Mouse (Mus musculus) midbrain, embryonic 12.5 days (tissue): ENCODE data around the gene Wfs1. TPM values are rescaled to one million over a fixed set of nuclear protein-coding genes. Genes with fewer than 3 reads are reported as not detected.

Experiments
- ATAC-seq: fragments of 200-750 bp; cut with Nextera tagmentation; 2 replicates; pipeline ENCODE4 v1.8.0; 2017; ENCODE audit warnings: low read depth, moderate TSS enrichment, moderate library complexity; ENCODE audit not compliant: low FRiP score
- H3K27ac ChIP-seq: fragments of 300-500 bp; sonication (generic); replicated peaks from 2 replicates; pipeline ENCODE4 v1.5.1; 2016; ENCODE audit warnings: mild to moderate bottlenecking
- H3K27me3 ChIP-seq: fragments of 300-500 bp; sonication (generic); 2 replicates; pipeline ENCODE4 v1.6.1; 2016; ENCODE audit warnings: mild to moderate bottlenecking
- H3K36me3 ChIP-seq: fragments of 300-500 bp; sonication (generic); 2 replicates; pipeline ENCODE4 v1.6.1; 2016
- H3K4me1 ChIP-seq: fragments of 300-500 bp; sonication (generic); 2 replicates; pipeline ENCODE4 v1.6.1; 2016
- H3K4me2 ChIP-seq: fragments of 300-500 bp; sonication (generic); replicated peaks from 2 replicates; pipeline ENCODE4 v1.6.1; 2016; ENCODE audit warnings: mild to moderate bottlenecking, moderate library complexity
- H3K4me3 ChIP-seq: fragments of 300-500 bp; sonication (generic); 2 replicates; pipeline ENCODE4 v1.5.1; 2016; ENCODE audit warnings: mild to moderate bottlenecking
- H3K9ac ChIP-seq: fragments of 300-500 bp; sonication (generic); replicated peaks from 2 replicates; pipeline ENCODE4 v1.6.1; 2016; ENCODE audit warnings: mild to moderate bottlenecking, moderate library complexity
- H3K9me3 ChIP-seq: fragments of 300-500 bp; sonication (generic); 2 replicates; pipeline ENCODE4 v1.6.1; 2016; ENCODE audit warnings: mild to moderate bottlenecking
- WGBS: fragments of 180-500 bp; shearing (Covaris S2); methylation state at CpG from one replicate; pipeline ENCODE4 v1.1.7; 2016; 5-methylcytosine and 5-hydroxymethylcytosine counted together
- polyA plus RNA-seq: library from polyadenylated mRNA; unstranded; fragments of >200 nt; fragmentation: Nextera tagmentation; extraction: Ambion mirVana; gene quantifications from 2 replicates; pipeline ENCODE4 v1.2.1, GENCODE M21; 2016

Gene Wfs1
- polyA plus RNA-seq, 1 experiment from 2014 or later: 7.2 TPM

DNA sequence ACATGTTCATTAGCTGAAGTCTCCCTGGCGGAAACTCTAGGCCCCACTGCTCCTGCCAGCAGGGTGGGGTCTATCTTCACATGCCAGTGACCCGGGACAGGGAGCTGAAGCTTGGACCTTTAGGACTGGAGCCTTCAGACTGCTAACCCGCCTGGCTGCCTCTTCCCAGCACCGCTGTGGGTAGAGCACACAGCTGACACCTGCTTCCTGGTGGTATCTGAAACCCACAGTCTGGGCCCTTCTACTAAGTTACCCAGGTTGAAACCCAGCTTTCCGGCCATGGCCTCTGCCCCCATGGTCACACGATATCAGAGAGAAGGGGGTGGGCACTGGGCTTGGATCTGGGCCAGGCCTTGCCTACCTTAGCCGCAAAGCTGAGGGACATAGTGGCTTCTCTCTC is 9.4 kb downstream of the Wfs1 start:
- Histone ChIP-seq H3K36me3 (no peaks in the 10 kb centered on the region; the same call in 1 of the 2 replicates), H3K4me2 (no peak overlapping the region), H3K9ac (no peak overlapping the region), H3K9me3 (no peaks in the 10 kb centered on the region), H3K27ac (no peak overlapping the region), H3K4me1 (0 out of 2 replicates have a peak, but pooled peaks cover 7% of the 10 kb centered on the region), H3K27me3 (no peaks in the 10 kb centered on the region), H3K4me3 (no peak overlapping the region)
- no peak for ATAC-seq
- WGBS: 88% methylated on average over 7 of the region's 7 CpGs

- Histone ChIP-seq H3K27me3 (no peaks in the 10 kb centered on the region), H3K4me1 (0 out of 2 replicates have a peak, but pooled peaks cover 7% of the 10 kb centered on the region), H3K9me3 (no peaks in the 10 kb centered on the region), H3K4me3 (no peak overlapping the region), H3K36me3 (no peaks in the 10 kb centered on the region; the same call in 1 of the 2 replicates), H3K27ac (no peak overlapping the region), H3K4me2 (no peak overlapping the region), H3K9ac (no peak overlapping the region)
- 78% methylated on average over 8 of the region's 8 CpGs for WGBS
- no peak for ATAC-seq
Observed at GRCm38 (mm10) chr5:36979001-36979400, 10.0 kb downstream of the Wfs1 start.

DNA sequence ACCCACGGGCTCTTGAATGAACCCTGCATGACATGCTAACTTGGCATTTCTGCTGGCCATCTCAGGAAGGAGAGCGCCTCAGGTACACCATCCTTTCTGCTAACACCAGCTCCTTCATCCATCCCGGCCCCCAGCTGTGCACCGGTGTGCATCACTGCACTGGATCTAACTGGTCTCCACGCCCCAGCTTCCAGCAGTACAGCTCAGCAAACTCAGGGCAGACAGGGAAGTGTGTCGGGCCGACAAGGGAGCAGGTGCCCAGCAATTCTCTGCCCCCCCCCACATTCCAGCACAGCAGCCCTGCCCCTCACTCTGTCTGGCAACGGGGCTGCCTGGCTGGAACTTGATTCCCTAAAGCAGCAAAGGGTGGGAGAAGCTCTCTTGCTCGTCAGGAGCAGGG is 11.2 kb downstream of the Wfs1 start:
- no peak overlapping the region for H3K4me2 ChIP-seq
- no peak for ATAC-seq
- 70% methylated on average over 9 of the region's 9 CpGs for WGBS
- H3K9ac ChIP-seq: no peak overlapping the region
- 0 out of 2 replicates have a peak, but pooled peaks cover 7% of the 10 kb centered on the region for H3K4me1 ChIP-seq
- H3K27me3 ChIP-seq: no peaks in the 10 kb centered on the region
- no peaks in the 10 kb centered on the region for H3K9me3 ChIP-seq
- H3K36me3 ChIP-seq: no peaks in the 10 kb centered on the region; the same call in 1 of the 2 replicates
- no peak overlapping the region for H3K27ac ChIP-seq
- no peak overlapping the region for H3K4me3 ChIP-seq

DNA sequence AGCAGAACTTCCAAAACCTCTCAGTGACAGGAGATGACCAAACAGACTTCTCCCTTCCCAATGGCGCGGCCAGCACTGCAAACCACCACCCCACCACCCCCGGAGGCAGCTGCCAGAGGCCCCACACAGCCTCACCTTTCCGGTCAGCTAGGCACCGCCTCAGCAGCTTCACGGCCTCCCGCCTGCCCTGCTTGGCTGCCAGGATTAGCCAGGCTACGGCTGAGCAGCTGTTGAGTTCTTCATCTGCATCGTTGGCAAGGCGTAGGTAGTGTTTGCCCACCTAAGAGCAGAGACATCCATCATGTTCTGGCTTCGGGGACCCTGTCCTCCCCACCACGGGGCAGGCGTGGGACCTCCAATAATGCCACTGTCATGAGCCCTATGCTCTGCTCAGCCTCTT is 13.7 kb downstream of the Wfs1 start:
- ATAC-seq: no peak

GRCm38 (mm10) chr5:36971587-36971986 is 17.4 kb downstream of the Wfs1 start:
- H3K4me3 ChIP-seq: no peak overlapping the region
- 91% methylated on average over 8 of the region's 8 CpGs for WGBS
- H3K27ac ChIP-seq: no peak overlapping the region
- no peaks in the 10 kb centered on the region for H3K27me3 ChIP-seq
- no peak overlapping the region for H3K4me2 ChIP-seq
- H3K4me1 ChIP-seq: no peaks in the 10 kb centered on the region
- H3K9ac ChIP-seq: no peak overlapping the region
- no peaks in the 10 kb centered on the region for H3K9me3 ChIP-seq
- ATAC-seq: no peak
- peaks cover 37% of the 10 kb centered on the region for H3K36me3 ChIP-seq

More for the DNA sequence above, 13.7 kb downstream of the Wfs1 start:
- 82% methylated on average over 13 of the region's 13 CpGs for WGBS
- Histone ChIP-seq H3K4me3 (no peak overlapping the region), H3K9ac (no peak overlapping the region), H3K9me3 (no peaks in the 10 kb centered on the region), H3K36me3 (peaks cover 13% of the 10 kb centered on the region), H3K4me1 (no peaks in the 10 kb centered on the region), H3K27me3 (no peaks in the 10 kb centered on the region), H3K27ac (no peak overlapping the region), H3K4me2 (no peak overlapping the region)

DNA sequence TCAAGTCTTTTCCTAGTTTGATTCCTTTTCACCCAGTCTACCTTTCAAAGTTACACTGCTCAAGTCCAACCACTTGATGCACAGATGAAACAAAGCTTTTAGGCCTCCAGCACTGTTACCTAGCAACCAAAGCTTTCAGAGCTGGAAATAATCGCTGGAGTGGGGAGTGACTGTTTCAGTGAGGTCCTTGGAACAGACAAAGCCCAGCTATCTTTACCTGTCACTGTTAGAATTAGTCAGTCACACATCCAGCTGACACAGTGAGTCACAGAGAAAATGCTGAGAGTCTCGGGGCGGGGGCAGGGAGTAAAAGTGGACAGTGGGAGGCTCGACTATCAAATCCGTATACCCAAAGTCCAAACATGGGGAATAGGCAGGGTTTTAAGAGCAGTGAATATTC is 28.5 kb downstream of the Wfs1 start:
- no peaks in the 10 kb centered on the region for H3K9me3 ChIP-seq
- no peak overlapping the region for H3K27ac ChIP-seq
- 23% methylated on average over 5 of the region's 5 CpGs for WGBS
- peak; percentile 62; the same call in 1 of the 2 replicates for ATAC-seq
- peak overlapping the region; percentile 8; the same call in 1 of the 2 replicates for H3K4me2 ChIP-seq
- H3K27me3 ChIP-seq: peaks cover 3% of the 10 kb centered on the region
- H3K4me1 ChIP-seq: peaks cover 13% of the 10 kb centered on the region
- peaks cover 4% of the 10 kb centered on the region; the same call in 1 of the 2 replicates for H3K36me3 ChIP-seq
- H3K9ac ChIP-seq: no peak overlapping the region
- no peak overlapping the region for H3K4me3 ChIP-seq

DNA sequence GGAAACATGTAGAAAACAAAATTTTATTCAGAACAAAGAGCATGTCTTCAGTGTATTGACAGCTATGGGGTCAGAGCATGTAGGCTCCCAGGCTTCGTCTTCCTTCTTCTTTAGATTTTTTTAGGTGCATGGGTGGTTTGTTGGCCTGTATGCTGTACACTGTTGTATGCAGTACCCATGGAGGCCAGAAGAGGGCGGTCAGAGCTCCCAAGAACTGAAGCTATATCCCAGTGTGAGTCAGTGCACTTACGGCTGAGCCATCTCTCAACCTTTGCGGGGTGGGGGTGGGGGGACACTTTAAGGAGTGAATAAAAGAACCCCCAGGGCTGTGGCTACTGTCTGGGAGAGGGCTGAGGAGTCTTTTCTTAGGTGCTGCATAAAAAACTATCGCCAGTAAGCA is 30.2 kb downstream of the Wfs1 start:
- 31% methylated on average over 5 of the region's 5 CpGs for WGBS
- peaks cover 13% of the 10 kb centered on the region for H3K4me1 ChIP-seq
- 0 out of 2 replicates have a peak, but pooled peaks have one; percentile 10 for ATAC-seq
- H3K27me3 ChIP-seq: peaks cover 3% of the 10 kb centered on the region
- no peak overlapping the region for H3K27ac ChIP-seq
- no peaks in the 10 kb centered on the region for H3K36me3 ChIP-seq
- H3K9me3 ChIP-seq: no peaks in the 10 kb centered on the region
- H3K4me2 ChIP-seq: no peak overlapping the region
- H3K4me3 ChIP-seq: no peak overlapping the region
- H3K9ac ChIP-seq: no peak overlapping the region

- peaks cover 5% of the 10 kb centered on the region for H3K4me1 ChIP-seq
- H3K9ac ChIP-seq: no peak overlapping the region
- no peak overlapping the region for H3K27ac ChIP-seq
- no peak for ATAC-seq
- no peak overlapping the region for H3K4me2 ChIP-seq
- H3K4me3 ChIP-seq: no peak overlapping the region
- no peaks in the 10 kb centered on the region for H3K36me3 ChIP-seq
- 29% methylated on average over 4 of the region's 4 CpGs for WGBS
- H3K27me3 ChIP-seq: peaks cover 3% of the 10 kb centered on the region
- H3K9me3 ChIP-seq: no peaks in the 10 kb centered on the region
Observed at GRCm38 (mm10) chr5:36955366-36955765, 33.6 kb downstream of the Wfs1 start.

DNA sequence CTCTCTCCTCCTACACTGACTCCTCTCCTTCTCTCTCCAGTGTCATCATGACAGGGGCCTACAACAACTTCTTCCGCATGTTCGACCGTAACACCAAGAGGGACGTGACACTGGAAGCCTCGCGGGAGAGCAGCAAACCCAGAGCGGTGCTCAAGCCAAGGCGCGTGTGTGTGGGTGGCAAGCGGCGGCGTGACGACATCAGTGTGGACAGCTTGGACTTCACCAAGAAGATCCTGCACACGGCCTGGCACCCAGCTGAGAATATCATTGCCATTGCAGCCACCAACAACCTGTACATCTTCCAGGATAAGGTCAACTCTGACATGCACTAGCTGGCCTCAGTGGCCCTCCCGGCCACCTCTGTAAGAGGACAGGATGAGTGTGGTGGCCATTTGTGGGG is 36.7 kb downstream of the Wfs1 start:
- Histone ChIP-seq H3K9me3 (no peaks in the 10 kb centered on the region), H3K27me3 (no peaks in the 10 kb centered on the region), H3K4me1 (no peaks in the 10 kb centered on the region), H3K4me3 (no peak overlapping the region), H3K27ac (no peak overlapping the region), H3K9ac (no peak overlapping the region), H3K4me2 (no peak overlapping the region), H3K36me3 (no peaks in the 10 kb centered on the region)
- 91% methylated on average over 15 of the region's 15 CpGs for WGBS
- no peak for ATAC-seq

- no peak overlapping the region for H3K4me3 ChIP-seq
- no peaks in the 10 kb centered on the region for H3K9me3 ChIP-seq
- peaks cover under 1% of the 10 kb centered on the region for H3K4me1 ChIP-seq
- H3K27ac ChIP-seq: no peak overlapping the region
- no peak for ATAC-seq
- WGBS: 55% methylated on average over 2 of the region's 2 CpGs
- no peaks in the 10 kb centered on the region for H3K27me3 ChIP-seq
- H3K9ac ChIP-seq: no peak overlapping the region
- no peaks in the 10 kb centered on the region for H3K36me3 ChIP-seq
- no peak overlapping the region for H3K4me2 ChIP-seq
Observed at GRCm38 (mm10) chr5:36950871-36951270, 38.1 kb downstream of the Wfs1 start.

DNA sequence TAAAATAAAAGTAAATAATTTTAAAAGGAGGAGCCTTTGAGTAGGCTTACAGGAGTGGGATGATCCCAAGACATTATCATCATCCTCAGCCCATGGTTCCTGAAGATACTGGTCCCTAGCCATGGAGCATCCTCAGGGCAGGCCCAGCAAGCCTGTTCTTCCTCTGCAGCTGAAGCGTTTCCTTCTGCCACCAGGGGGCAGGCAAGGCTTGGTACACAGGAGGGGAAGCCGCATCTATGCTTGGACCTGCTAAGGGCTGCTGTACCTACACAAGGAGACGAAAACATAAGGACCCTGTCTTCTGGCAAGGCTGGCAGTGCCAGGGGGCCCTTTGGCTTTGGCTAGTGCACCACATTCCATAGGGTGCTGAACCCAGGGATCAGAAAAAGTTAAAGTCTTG is 40.2 kb downstream of the Wfs1 start:
- WGBS: 24% methylated on average over 3 of the region's 3 CpGs
- H3K36me3 ChIP-seq: no peaks in the 10 kb centered on the region
- H3K9me3 ChIP-seq: no peaks in the 10 kb centered on the region
- H3K4me2 ChIP-seq: no peak overlapping the region
- 0 out of 2 replicates have a peak, but pooled peaks have one; percentile 46 for ATAC-seq
- no peak overlapping the region for H3K9ac ChIP-seq
- peaks cover 12% of the 10 kb centered on the region for H3K4me1 ChIP-seq
- H3K4me3 ChIP-seq: no peak overlapping the region
- H3K27ac ChIP-seq: no peak overlapping the region
- H3K27me3 ChIP-seq: no peaks in the 10 kb centered on the region

GRCm38 (mm10) chr5:36946445-36946844 is 42.6 kb downstream of the Wfs1 start:
- Histone ChIP-seq H3K9ac (no peak overlapping the region), H3K27ac (no peak overlapping the region), H3K4me1 (peaks cover 12% of the 10 kb centered on the region), H3K27me3 (no peaks in the 10 kb centered on the region), H3K9me3 (no peaks in the 10 kb centered on the region), H3K4me2 (no peak overlapping the region), H3K36me3 (no peaks in the 10 kb centered on the region), H3K4me3 (no peak overlapping the region)
- 8% methylated on average over 5 of the region's 5 CpGs for WGBS
- peak; percentile 41; the same call in 1 of the 2 replicates for ATAC-seq

GRCm38 (mm10) chr5:36945713-36946112 is 43.3 kb downstream of the Wfs1 start:
- H3K27me3 ChIP-seq: no peaks in the 10 kb centered on the region
- no peak overlapping the region for H3K9ac ChIP-seq
- no peak for ATAC-seq
- H3K36me3 ChIP-seq: no peaks in the 10 kb centered on the region
- no peak overlapping the region for H3K4me3 ChIP-seq
- WGBS: 75% methylated on average over 2 of the region's 2 CpGs
- H3K9me3 ChIP-seq: no peaks in the 10 kb centered on the region
- H3K4me2 ChIP-seq: no peak overlapping the region
- H3K27ac ChIP-seq: no peak overlapping the region
- H3K4me1 ChIP-seq: peaks cover 12% of the 10 kb centered on the region
